ENCODE assay signal across 19 mouse cellular contexts in genomic region chr11:79281396-79281795, GRCm38 (mm10). TPM values are rescaled to one million over a fixed set of nuclear protein-coding genes. Genes with fewer than 3 reads are reported as not detected.
A peak's percentile ranks its signal among the peaks of the same experiment; 100 is the strongest.
DNase-seq lines count a peak whose midpoint lies in the region; ATAC-seq and TF ChIP-seq lines count a peak whose summit lies in the region.
"Had no signal": no experiment of that assay in that cellular context is flagged by ENCODE, and none has a peak within 500 bp of the region (broad histone marks: within the 10 kb centered on the region; RNA-seq: fewer than 3 reads in every experiment).

No protein-coding gene starts in this region.

- no peaks in the 10 kb centered on the region for H3K27me3 ChIP-seq in liver, embryonic 15.5 days
- H3K27me3 ChIP-seq in heart, postnatal 0 days (ENCODE audit: control insufficient read depth, insufficient read depth, low read length): no peaks in the 10 kb centered on the region
- H3K27me3 ChIP-seq in limb, embryonic 13.5 days: no peaks in the 10 kb centered on the region
- H3K27me3 ChIP-seq in midbrain, embryonic 13.5 days: no peaks in the 10 kb centered on the region
- H3K27me3 ChIP-seq: embryonic facial prominence, embryonic 15.5 days; hindbrain, embryonic 13.5 days had no signal

- 37% methylated on average over 5 of the region's 5 CpGs for WGBS in liver, embryonic 15.5 days (ENCODE audit: insufficient replicate concordance)
- WGBS in heart, postnatal 0 days: 13% methylated on average over 5 of the region's 5 CpGs
- 49% methylated on average over 5 of the region's 5 CpGs for WGBS in limb, embryonic 13.5 days
- WGBS in midbrain, embryonic 13.5 days: 81% methylated on average over 5 of the region's 5 CpGs

- H3K4me2 ChIP-seq in liver, embryonic 15.5 days: no peak overlapping the region
- no peak overlapping the region for H3K4me2 ChIP-seq in heart, postnatal 0 days (ENCODE audit: low read depth, low read length)
- no peak overlapping the region for H3K4me2 ChIP-seq in limb, embryonic 13.5 days (replicated peaks)
- H3K4me2 ChIP-seq in midbrain, embryonic 13.5 days (replicated peaks): no peak overlapping the region
- H3K4me2 ChIP-seq: embryonic facial prominence, embryonic 15.5 days; hindbrain, embryonic 13.5 days had no signal

- no peak for TF ChIP-seq EP300 in heart, postnatal 0 days (IDR thresholded peaks at IDR 0.05; ENCODE audit: low read depth)

- ATAC-seq in liver, embryonic 15.5 days (ENCODE audit: insufficient read depth): peak; percentile 62
- peak; percentile 63 for ATAC-seq in heart, postnatal 0 days (ENCODE audit: insufficient read depth, low read depth)
- ATAC-seq in limb, embryonic 13.5 days (ENCODE audit: low FRiP score, low read depth): no peak
- no peak for ATAC-seq in midbrain, embryonic 13.5 days

- no peaks in the 10 kb centered on the region for H3K9me3 ChIP-seq in liver, embryonic 15.5 days (replicated peaks)
- H3K9me3 ChIP-seq in heart, postnatal 0 days (replicated peaks; ENCODE audit: control insufficient read depth, low read length): 0 out of 2 replicates have a peak, but pooled peaks cover 4% of the 10 kb centered on the region
- H3K9me3 ChIP-seq in limb, embryonic 13.5 days: no peaks in the 10 kb centered on the region
- H3K9me3 ChIP-seq in midbrain, embryonic 13.5 days: 0 out of 2 replicates have a peak, but pooled peaks cover 3% of the 10 kb centered on the region
- H3K9me3 ChIP-seq: embryonic facial prominence, embryonic 15.5 days; hindbrain, embryonic 13.5 days had no signal

- peaks cover 27% of the 10 kb centered on the region for H3K4me1 ChIP-seq in liver, embryonic 15.5 days (replicated peaks)
- H3K4me1 ChIP-seq in heart, postnatal 0 days (ENCODE audit: control insufficient read depth, insufficient read depth): peaks cover 23% of the 10 kb centered on the region
- peaks cover 36% of the 10 kb centered on the region for H3K4me1 ChIP-seq in limb, embryonic 13.5 days
- 0 out of 2 replicates have a peak, but pooled peaks cover 3% of the 10 kb centered on the region for H3K4me1 ChIP-seq in midbrain, embryonic 13.5 days (replicated peaks)

- H3K36me3 ChIP-seq in liver, embryonic 15.5 days (replicated peaks): no peaks in the 10 kb centered on the region
- no peaks in the 10 kb centered on the region for H3K36me3 ChIP-seq in heart, postnatal 0 days (replicated peaks; ENCODE audit: control insufficient read depth, insufficient read depth, low read length)
- no peaks in the 10 kb centered on the region for H3K36me3 ChIP-seq in limb, embryonic 13.5 days
- H3K36me3 ChIP-seq in midbrain, embryonic 13.5 days: no peaks in the 10 kb centered on the region
- H3K36me3 ChIP-seq: embryonic facial prominence, embryonic 15.5 days; hindbrain, embryonic 13.5 days had no signal

- peak; percentile 30 for DNase-seq in gastrocnemius, postnatal 14 days
- DNase-seq in gastrocnemius, adult 8-10 months (ENCODE audit: low spot score in 2 of 2): no peak
- no peak for DNase-seq in liver
- DNase-seq in heart, postnatal 0 days (ENCODE audit: low spot score): peak; percentile 72
- no peak for DNase-seq in c-Kit-positive CD71-positive TER-119-positive erythroid progenitor cells, embryonic 14.5 days (ENCODE audit: low spot score)
- DNase-seq: B cell, adult 2 months; cerebellum, adult 9-11 months; kidney, adult 8-10 months; midbrain, embryonic 14.5 days; thymus, adult 2 months had no signal

- TF ChIP-seq CTCF in heart, postnatal 0 days (IDR thresholded peaks at IDR 0.05; ENCODE audit: low read depth): no peak

- H3K27ac ChIP-seq in liver, embryonic 15.5 days (replicated peaks): no peak overlapping the region
- H3K27ac ChIP-seq in heart, postnatal 0 days (ENCODE audit: low read depth): 0 out of 2 replicates have a peak overlapping the region, but pooled peaks have one; percentile 18
- H3K27ac ChIP-seq in limb, embryonic 13.5 days: peak overlapping the region; percentile 52; the same call in 1 of the 2 replicates
- H3K27ac ChIP-seq in midbrain, embryonic 13.5 days: no peak overlapping the region
- H3K27ac ChIP-seq: embryonic facial prominence, embryonic 15.5 days; hindbrain, embryonic 13.5 days; liver, embryonic 14.5 days had no signal

- H3K9ac ChIP-seq in liver, embryonic 15.5 days: no peak overlapping the region
- H3K9ac ChIP-seq in heart, postnatal 0 days (replicated peaks; ENCODE audit: low read depth, low read length): no peak overlapping the region
- H3K9ac ChIP-seq in limb, embryonic 13.5 days: no peak overlapping the region
- H3K9ac ChIP-seq in midbrain, embryonic 13.5 days (replicated peaks): no peak overlapping the region
- H3K9ac ChIP-seq: embryonic facial prominence, embryonic 15.5 days; hindbrain, embryonic 13.5 days; liver, embryonic 14.5 days had no signal

- intact Hi-C loops in gastrocnemius, postnatal 14 days (cut with DNase I; ENCODE audit: low total_unique reads): no loop called here

- H3K4me3 ChIP-seq in liver, embryonic 15.5 days (replicated peaks): no peak overlapping the region
- H3K4me3 ChIP-seq in heart, postnatal 0 days (ENCODE audit: low read depth, low read length): no peak overlapping the region
- no peak overlapping the region for H3K4me3 ChIP-seq in limb, embryonic 13.5 days
- H3K4me3 ChIP-seq in midbrain, embryonic 13.5 days (replicated peaks): no peak overlapping the region
- H3K4me3 ChIP-seq: embryonic facial prominence, embryonic 15.5 days; hindbrain, embryonic 13.5 days had no signal

RNA-seq across cellular contexts. Expression of gene Gm9964, which starts 15.3 kb away (rescaled TPM):
- total RNA-seq in gastrocnemius, postnatal 14 days (2021): not detected
- under 1 TPM in 1 of 4 experiments, not detected in 3; 0.46 TPM for total RNA-seq in gastrocnemius, adult 8-10 months (2022)
- polyA plus RNA-seq in liver, embryonic 15.5 days (2015; fragmentation: Nextera tagmentation; extraction: Ambion mirVana): not detected in 2 replicates
- total RNA-seq in heart, postnatal 0 days (2014; rRNA removed; ENCODE audit: low replicate concordance): not detected in 2 replicates
- not detected in 2 replicates for polyA plus RNA-seq in heart, postnatal 0 days (2015; fragmentation: Nextera tagmentation; extraction: Ambion mirVana)
- polyA plus RNA-seq in limb, embryonic 13.5 days (2015; fragmentation: Nextera tagmentation; extraction: Ambion mirVana): not detected in 2 replicates
- polyA plus RNA-seq in midbrain, embryonic 13.5 days (2015; fragmentation: Nextera tagmentation; extraction: Ambion mirVana): not detected in 2 replicates
- total RNA-seq: granulocyte monocyte progenitor cell, adult 5-6 weeks had no signal
- polyA plus RNA-seq: embryonic facial prominence, embryonic 15.5 days; forebrain, embryonic 11.5 days; liver, embryonic 14.5 days; midbrain, embryonic 14.5 days; neural tube, embryonic 11.5 days; thymus, adult 2 months had no signal

RNA-seq across cellular contexts. Expression of gene Wsb1, which starts 26.9 kb away (rescaled TPM):
- total RNA-seq in gastrocnemius, postnatal 14 days (2021): 10 to 100 TPM; 16.5 to 19.1 TPM
- total RNA-seq in gastrocnemius, adult 8-10 months (2022): 1 to 10 TPM; 1.9 to 6.9 (median 6.0) TPM
- polyA plus RNA-seq in liver, embryonic 15.5 days (2015; fragmentation: Nextera tagmentation; extraction: Ambion mirVana): 32.2 and 33.6 TPM in 2 replicates
- 60.4 and 73.2 TPM in 2 replicates for total RNA-seq in heart, postnatal 0 days (2014; rRNA removed; ENCODE audit: low replicate concordance)
- polyA plus RNA-seq in heart, postnatal 0 days (2015; fragmentation: Nextera tagmentation; extraction: Ambion mirVana): 63.9 and 64.5 TPM in 2 replicates
- 421 and 432 TPM in 2 replicates for polyA plus RNA-seq in limb, embryonic 13.5 days (2015; fragmentation: Nextera tagmentation; extraction: Ambion mirVana)
- 517 and 614 TPM in 2 replicates for polyA plus RNA-seq in midbrain, embryonic 13.5 days (2015; fragmentation: Nextera tagmentation; extraction: Ambion mirVana)

RNA-seq across cellular contexts. Expression of gene Nf1, which starts 58.1 kb away (rescaled TPM):
- 10 to 100 TPM; 21.4 to 22.4 TPM for total RNA-seq in gastrocnemius, postnatal 14 days (2021)
- 10 to 100 TPM; 13.8 to 17.5 (median 16.6) TPM for total RNA-seq in gastrocnemius, adult 8-10 months (2022)
- 0.92 and 1.0 TPM in 2 replicates for polyA plus RNA-seq in liver, embryonic 15.5 days (2015; fragmentation: Nextera tagmentation; extraction: Ambion mirVana)
- total RNA-seq in heart, postnatal 0 days (2014; rRNA removed; ENCODE audit: low replicate concordance): 19.2 and 20.1 TPM in 2 replicates
- polyA plus RNA-seq in heart, postnatal 0 days (2015; fragmentation: Nextera tagmentation; extraction: Ambion mirVana): 2.6 and 3.5 TPM in 2 replicates
- polyA plus RNA-seq in limb, embryonic 13.5 days (2015; fragmentation: Nextera tagmentation; extraction: Ambion mirVana): 7.9 and 8.9 TPM in 2 replicates
- 7.2 and 8.0 TPM in 2 replicates for polyA plus RNA-seq in midbrain, embryonic 13.5 days (2015; fragmentation: Nextera tagmentation; extraction: Ambion mirVana)

Comparison
In these comparisons a context has a peak if more than half of its experiments do, and no peak if none do; other contexts are left out.
1. DNase-seq: peak in gastrocnemius, postnatal 14 days (single experiment) and heart, postnatal 0 days (single experiment); none in gastrocnemius, adult 8-10 months (0 of 2), liver (single experiment) and c-Kit-positive CD71-positive TER-119-positive erythroid progenitor cells, embryonic 14.5 days (single experiment).
2. ATAC-seq: peak in liver, embryonic 15.5 days (single experiment) and heart, postnatal 0 days (single experiment); none in limb, embryonic 13.5 days (single experiment) and midbrain, embryonic 13.5 days (single experiment).
3. H3K27ac ChIP-seq: peak in heart, postnatal 0 days (single experiment) and limb, embryonic 13.5 days (single experiment); none in liver, embryonic 15.5 days (single experiment) and midbrain, embryonic 13.5 days (single experiment).